Mouse (Mus musculus) myocyte (in vitro differentiated cells): ENCODE measurements around the gene Olfr675.
"Not testable (repeated sequence)": the region's sequence is repeated elsewhere in the genome, so short reads cannot be mapped to it uniquely, and the experiment has no call there.

ENCODE experiments used
- CEBPB ChIP-seq: IDR thresholded peaks from 2 replicates; pipeline ENCODE4 v1.6.1; 2011; ENCODE audit warnings: mild to moderate bottlenecking, moderate library complexity; ENCODE audit not compliant: poor library complexity, insufficient read depth, severe bottlenecking
- E2F4 ChIP-seq: IDR thresholded peaks from one replicate; pipeline ENCODE4 v1.6.1; 2011; ENCODE audit warnings: mild to moderate bottlenecking, control low read depth, moderate library complexity; ENCODE audit not compliant: insufficient read depth
- MAX ChIP-seq: IDR thresholded peaks from one replicate; pipeline ENCODE4 v1.6.1; 2011; ENCODE audit warnings: low read depth, mild to moderate bottlenecking, control low read depth
- MYOD1 ChIP-seq, 3 experiments: IDR thresholded peaks; one replicate each; pipeline ENCODE4 v1.6.1; 2011; ENCODE audit warnings: control low read depth in 2 of 3, low read depth in 2 of 3, mild to moderate bottlenecking in 2 of 3, moderate library complexity in 1 of 3; ENCODE audit not compliant: insufficient read length in 2 of 3, control insufficient read depth in 1 of 3
- MYOG ChIP-seq, 3 experiments: IDR thresholded peaks; one replicate each; pipeline ENCODE4 v1.6.1; 2011; ENCODE audit warnings: control low read depth in 2 of 3, low read depth in 2 of 3, mild to moderate bottlenecking in 2 of 3; ENCODE audit not compliant: insufficient read length in 2 of 3, control insufficient read depth in 1 of 3, insufficient read depth in 1 of 3
- POLR2A ChIP-seq: IDR thresholded peaks from one replicate; pipeline ENCODE4 v1.6.1; 2011; ENCODE audit warnings: low read depth, mild to moderate bottlenecking, control low read depth, moderate library complexity; ENCODE audit not compliant: insufficient read length
- POLR2AphosphoS2 ChIP-seq: IDR thresholded peaks from one replicate; pipeline ENCODE4 v1.6.1; 2011; ENCODE audit warnings: low read depth, control low read depth; ENCODE audit not compliant: insufficient read length
- REST ChIP-seq: IDR thresholded peaks from one replicate; pipeline ENCODE4 v1.6.1; 2011; ENCODE audit warnings: mild to moderate bottlenecking, control low read depth, moderate library complexity; ENCODE audit not compliant: insufficient read depth, insufficient read length
- SRF ChIP-seq: IDR thresholded peaks from one replicate; pipeline ENCODE4 v1.6.1; 2011; ENCODE audit warnings: low read depth; ENCODE audit not compliant: control insufficient read depth, insufficient read length
- TCF12 ChIP-seq: IDR thresholded peaks from one replicate; pipeline ENCODE4 v1.6.1; 2011; ENCODE audit warnings: mild to moderate bottlenecking, control low read depth; ENCODE audit not compliant: poor library complexity, insufficient read depth, severe bottlenecking
- TCF3 ChIP-seq: IDR thresholded peaks from one replicate; pipeline ENCODE4 v1.6.1; 2011; ENCODE audit warnings: low read depth, control low read depth; ENCODE audit not compliant: insufficient read length
- USF1 ChIP-seq: IDR thresholded peaks from one replicate; pipeline ENCODE4 v1.6.1; 2011; ENCODE audit warnings: low read depth, mild to moderate bottlenecking, control low read depth, moderate library complexity

- not testable (repeated sequence) for TF ChIP-seq POLR2A; TCF3; TCF12; USF1; POLR2AphosphoS2; E2F4; MYOG (IDR thresholded peaks at IDR 0.05; ENCODE audit: control insufficient read depth in 1 of 3, insufficient read depth in 1 of 3, insufficient read length in 2 of 3, low read depth in 2 of 3); SRF; MAX; CEBPB; MYOD1 (IDR thresholded peaks at IDR 0.05; ENCODE audit: control insufficient read depth in 1 of 3, insufficient read length in 2 of 3, low read depth in 2 of 3); REST
These were observed 5.6 kb upstream of the Olfr675 start for GRCm38 (mm10) chr7:105033836-105034235.
